Mouse (Mus musculus): Measurements from ENCODE around the gene Tpst2.

GRCm38 (mm10) chr5:112299399-112299798 lies 22.9 kb downstream of the Tpst2 start:
- TF ChIP-seq CTCF (IDR thresholded peaks at IDR 0.05; ENCODE audit: low read depth) (no peak), EP300 (IDR thresholded peaks at IDR 0.05; ENCODE audit: low read depth) (no peak)
